Mouse (Mus musculus): ENCODE data around the gene Pxylp1.

Pxylp1 gene

DNA sequence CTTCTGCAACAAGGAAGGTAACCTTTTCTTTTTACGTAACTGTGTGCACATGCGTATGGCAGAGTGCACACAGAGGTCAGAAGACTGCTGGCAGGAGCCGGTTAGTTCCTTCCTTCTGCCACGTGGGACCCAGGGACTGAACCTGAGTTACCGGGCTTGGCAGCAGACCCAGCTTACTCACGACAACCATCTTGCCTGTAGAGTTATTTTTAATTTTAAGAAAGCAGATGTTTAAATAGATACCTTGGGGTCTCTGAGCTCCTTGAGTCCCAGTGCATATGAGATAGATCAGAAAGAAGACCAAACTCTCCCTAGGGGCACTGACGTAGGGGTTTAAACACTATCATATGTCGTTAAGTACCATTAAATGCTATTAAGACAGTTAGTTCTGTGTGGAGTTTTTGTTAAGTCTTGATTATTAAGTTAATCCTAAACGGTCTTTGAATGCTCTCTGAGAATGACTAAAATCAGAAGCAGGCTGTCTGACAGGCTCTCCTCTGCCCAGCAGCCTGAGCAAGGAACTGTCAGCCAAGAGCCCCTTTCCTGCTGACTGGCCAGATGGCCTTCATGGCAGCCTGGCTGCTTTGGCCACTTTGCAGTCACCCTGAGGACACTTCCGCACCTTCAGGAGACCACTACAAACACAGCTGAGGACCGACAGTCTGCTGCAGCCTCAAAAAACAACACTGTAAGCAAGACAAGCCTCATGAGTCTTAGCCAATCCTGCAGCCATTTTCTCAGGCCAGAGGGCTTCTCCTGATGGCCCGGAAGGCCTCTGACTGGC lies 65.3 kb downstream of the Pxylp1 start:
- DNase-seq (ENCODE audit: extremely low read depth, low read depth), result no peak

GRCm38 (mm10) chr9:96824857-96825256 lies 67.6 kb downstream of the Pxylp1 start:
- DNase-seq (ENCODE audit: extremely low read depth, low read depth), result no peak

DNA sequence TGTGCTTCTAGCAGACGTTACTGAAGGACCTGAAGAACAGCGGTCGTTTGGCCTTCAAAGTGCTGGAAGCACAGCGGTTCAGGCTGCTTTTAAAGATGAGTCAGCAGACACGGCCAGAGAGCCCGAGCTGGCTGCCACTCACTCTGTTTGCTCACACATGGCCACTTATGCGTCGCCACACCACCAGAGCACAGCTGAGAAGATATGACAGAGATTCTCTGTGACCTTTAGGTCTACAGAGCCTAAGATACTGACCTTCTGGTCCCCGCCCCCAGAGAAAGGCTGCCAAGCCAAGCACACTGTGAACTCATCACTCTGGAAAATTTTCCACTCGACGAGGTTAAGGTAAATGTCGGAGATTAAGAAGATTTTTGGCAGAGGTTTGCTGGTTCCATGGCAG lies 68.4 kb downstream of the Pxylp1 start:
- no peak for DNase-seq (ENCODE audit: extremely low read depth, low read depth)

DNA sequence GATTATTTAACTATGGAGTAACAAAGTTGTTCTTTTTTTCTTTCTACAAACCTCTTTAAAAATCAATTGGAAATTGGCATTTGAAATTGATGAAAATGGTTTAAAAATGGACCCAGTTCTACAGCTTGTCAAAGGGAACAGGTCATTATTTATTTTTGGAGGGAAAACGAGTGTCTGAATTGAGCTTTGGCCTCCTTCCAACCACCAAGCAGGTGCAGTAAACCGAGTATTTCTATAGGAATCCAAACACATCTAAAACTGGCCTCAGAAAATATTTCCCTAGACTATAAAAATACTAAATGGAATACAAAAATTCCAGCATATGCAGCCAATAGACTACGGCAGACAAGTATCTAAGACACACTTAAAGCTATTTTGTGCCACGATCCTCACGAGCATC lies 68.9 kb downstream of the Pxylp1 start:
- no peak for DNase-seq (ENCODE audit: extremely low read depth, low read depth)

DNA sequence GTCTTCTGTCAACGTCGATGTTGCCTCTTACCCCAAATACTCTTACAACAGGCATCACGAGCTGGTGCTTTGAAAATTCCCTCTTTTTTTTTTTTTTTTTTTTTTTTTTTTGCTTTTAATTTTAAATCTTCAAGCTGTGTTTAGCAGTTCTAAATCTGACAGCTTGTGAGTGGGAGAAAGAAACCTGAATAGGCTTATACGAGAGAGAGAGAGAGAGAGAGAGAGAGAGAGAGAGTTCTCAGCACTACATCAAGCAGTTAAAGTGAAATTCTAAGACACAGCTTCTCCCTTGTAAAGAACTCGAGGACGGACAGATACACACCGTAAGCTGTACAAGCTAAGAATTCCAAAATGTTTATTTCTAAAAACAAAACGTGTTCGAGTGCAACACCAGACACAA lies 69.5 kb downstream of the Pxylp1 start:
- no peak for DNase-seq (ENCODE audit: extremely low read depth, low read depth)

DNA sequence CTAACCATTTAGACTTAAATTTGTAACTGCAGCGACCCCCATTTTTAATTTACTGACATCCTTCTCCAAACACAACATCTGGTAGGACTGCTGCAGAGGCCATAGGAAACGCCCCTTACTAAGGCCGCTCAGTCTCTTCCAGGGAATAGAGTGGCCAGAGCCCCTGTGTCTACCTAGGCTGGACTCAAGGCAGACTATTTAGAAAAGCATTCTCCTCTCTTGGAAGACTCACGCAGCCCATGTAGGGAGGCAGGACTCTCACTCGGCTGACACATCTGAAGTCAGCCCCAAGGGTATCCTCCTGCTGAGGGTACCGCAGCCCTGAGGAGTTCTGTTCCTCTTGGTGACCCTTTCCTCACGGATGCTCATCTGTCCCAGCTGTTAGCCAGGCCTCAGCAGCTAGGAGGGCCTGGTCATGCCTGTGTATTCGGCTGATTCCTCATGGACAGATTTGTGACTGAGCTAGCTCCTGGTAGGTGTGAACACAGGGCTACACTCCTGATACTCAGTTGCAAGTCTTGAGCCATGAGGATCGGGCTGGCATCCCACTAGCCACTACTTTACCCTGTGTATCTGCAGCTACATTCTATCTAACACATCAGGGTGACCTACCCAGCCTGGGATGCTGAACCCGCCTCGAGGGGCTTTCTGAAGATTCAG lies 73.5 kb downstream of the Pxylp1 start:
- DNase-seq (ENCODE audit: extremely low read depth, low read depth), result no peak

- DNase-seq (ENCODE audit: extremely low read depth, low read depth), result peak; percentile 68
These were observed 74.2 kb downstream of the Pxylp1 start for GRCm38 (mm10) chr9:96818128-96818821.

DNA sequence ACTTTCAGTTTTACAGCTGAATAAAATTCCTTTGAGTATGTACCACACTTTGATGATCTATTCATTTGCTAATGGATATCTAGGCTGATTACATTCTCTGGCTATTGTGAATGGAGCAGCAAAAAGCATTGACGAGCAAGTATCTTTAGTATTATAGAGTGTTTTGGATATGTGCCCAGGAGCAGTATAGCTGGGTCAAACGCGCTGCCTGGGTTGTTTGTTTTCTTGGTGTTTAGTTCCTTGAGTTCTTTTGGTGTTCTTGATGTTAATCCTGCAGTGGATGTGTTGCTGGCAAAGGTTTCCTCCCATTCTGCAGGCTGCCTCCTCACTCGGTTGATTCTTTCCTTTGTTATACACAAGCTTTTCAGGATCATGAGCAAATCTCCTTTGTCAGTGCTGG lies 80.5 kb downstream of the Pxylp1 start:
- no peak for DNase-seq (ENCODE audit: extremely low read depth, low read depth)

GRCm38 (mm10) chr9:96800131-96800825 lies 92.2 kb downstream of the Pxylp1 start:
- no peak for DNase-seq (ENCODE audit: extremely low read depth, low read depth)

GRCm38 (mm10) chr9:96797311-96797710 lies 95.2 kb downstream of the Pxylp1 start:
- DNase-seq (ENCODE audit: extremely low read depth, low read depth), result no peak

DNA sequence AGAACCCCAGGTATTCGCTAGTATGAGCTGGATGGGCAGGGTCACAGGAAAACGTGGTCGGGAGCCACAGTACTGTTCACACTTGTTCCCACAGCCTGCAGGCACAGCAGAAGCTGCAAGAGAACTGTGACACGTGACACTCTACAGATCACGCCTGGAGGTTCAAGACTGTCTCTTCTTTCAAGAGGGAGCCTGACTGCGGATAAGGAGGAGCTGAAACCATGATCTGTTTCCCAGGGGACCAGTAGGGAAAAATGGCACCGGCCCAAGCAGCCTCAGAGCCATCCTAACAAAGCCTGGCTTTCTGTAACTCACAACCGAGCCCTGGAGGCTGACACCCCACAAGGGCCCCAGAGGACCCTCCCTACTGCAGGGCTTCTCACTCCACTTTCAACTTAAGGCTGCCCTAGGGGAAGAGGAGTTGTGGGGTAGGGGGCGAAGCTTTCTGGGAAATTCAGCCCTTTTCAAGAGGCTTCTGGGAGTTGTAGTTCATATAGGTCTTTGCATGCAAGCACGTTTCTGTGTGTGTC lies 97.0 kb downstream of the Pxylp1 start:
- no peak for DNase-seq (ENCODE audit: extremely low read depth, low read depth)

DNA sequence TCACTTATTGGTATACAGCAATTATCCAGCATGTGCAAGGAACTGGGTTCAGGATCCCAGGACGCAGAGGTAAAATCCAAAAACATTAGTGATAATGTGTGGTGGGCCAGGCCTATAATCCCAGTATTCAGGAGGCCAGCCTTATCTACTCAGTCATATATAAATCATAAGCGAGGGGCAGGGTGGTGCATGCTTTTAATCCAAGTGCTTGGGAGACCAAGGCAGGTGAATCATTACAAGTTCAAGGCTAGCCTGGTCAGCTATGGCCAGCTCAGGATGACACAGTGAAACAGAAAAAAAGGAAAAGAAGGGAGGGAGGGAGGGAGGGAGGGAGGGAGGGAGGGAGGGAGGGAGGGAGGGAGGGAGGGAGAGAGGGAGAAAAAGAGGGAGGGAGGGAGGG lies 97.9 kb downstream of the Pxylp1 start:
- DNase-seq (ENCODE audit: extremely low read depth, low read depth), result no peak

GRCm38 (mm10) chr9:96792543-96792942 lies 99.9 kb downstream of the Pxylp1 start:
- DNase-seq (ENCODE audit: extremely low read depth, low read depth), result no peak

DNA sequence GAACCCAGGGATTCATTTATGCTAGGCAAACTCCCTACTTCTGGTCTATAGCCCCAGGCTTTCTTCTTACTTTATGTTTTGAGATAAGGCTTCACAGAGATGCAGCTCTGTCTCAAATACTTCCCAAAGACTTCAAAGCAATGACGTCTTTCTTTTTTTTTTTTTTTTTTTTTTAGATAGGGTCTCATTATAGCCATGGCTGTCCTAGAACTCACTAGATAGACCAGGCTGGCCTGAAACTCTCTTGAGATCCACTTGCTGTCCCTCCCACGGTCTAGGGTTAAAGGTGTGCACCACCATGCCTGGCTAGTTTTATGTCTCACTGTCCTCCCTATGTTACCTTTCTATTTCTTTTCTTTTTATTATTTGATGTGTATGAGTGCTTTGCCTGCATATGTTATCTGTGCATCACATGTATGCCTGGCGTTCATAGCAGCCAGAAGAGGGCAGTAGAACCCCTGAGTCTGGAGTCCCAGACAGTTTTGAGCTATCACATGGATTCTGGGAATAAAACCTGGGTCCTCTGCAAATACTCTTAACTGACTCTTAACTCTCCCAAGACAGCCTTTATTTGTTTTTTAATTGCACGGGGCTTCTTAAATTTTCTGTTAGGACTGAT lies 102.0 kb downstream of the Pxylp1 start:
- DNase-seq (ENCODE audit: extremely low read depth, low read depth), result no peak

DNA sequence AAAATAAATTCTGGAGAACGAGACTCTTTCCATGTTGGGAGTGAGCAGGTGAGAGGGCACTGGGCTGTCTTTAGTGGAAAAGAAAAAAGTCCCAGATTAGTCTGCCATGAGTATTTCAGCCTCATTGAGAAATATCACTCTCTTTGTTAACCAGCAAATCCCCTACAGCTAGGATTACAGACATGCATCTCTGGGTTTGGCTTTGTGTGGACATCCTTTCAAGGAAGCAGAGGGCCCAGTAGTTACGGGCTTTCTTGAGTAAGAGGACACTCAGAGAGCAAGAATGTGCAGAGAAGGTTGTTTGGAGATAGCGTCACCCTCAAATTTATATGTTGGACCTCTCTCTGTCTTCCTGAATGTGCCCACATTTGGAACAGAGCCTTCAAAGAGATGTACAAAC lies 102.6 kb downstream of the Pxylp1 start:
- DNase-seq (ENCODE audit: extremely low read depth, low read depth), result no peak

- DNase-seq (ENCODE audit: extremely low read depth, low read depth), result peak; percentile 76
These were observed 104.7 kb downstream of the Pxylp1 start for GRCm38 (mm10) chr9:96787797-96788196.

GRCm38 (mm10) chr9:96785871-96786342 lies 106.6 kb downstream of the Pxylp1 start:
- no peak for DNase-seq (ENCODE audit: extremely low read depth, low read depth)

DNA sequence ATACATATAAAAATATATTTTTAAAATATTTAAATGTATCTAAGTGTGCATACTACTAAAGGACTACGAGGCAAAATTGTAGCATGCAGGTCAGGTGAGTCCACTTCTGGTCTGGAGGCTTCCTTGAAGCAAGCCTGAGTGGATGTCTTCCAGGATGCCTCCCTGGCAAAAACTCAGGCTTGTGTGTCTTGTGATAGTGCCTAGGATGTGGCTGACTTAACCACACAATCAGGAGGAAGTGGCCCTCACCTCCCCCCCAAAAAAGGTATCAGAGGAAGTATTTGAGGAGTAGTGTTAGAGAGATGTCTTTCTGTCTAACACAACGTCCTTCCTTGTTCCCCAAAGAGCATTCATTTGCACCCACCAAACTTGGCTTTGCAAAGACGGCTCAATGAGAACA lies 107.3 kb downstream of the Pxylp1 start:
- DNase-seq (ENCODE audit: extremely low read depth, low read depth), result peak; percentile 88

GRCm38 (mm10) chr9:96783667-96784066 lies 108.8 kb downstream of the Pxylp1 start:
- no peak for DNase-seq (ENCODE audit: extremely low read depth, low read depth)

GRCm38 (mm10) chr9:96783258-96783657 lies 109.2 kb downstream of the Pxylp1 start:
- DNase-seq (ENCODE audit: extremely low read depth, low read depth), result no peak

GRCm38 (mm10) chr9:96782062-96782461 lies 110.4 kb downstream of the Pxylp1 start:
- no peak for DNase-seq (ENCODE audit: extremely low read depth, low read depth)
